Mouse (Mus musculus) liver, embryonic 13.5 days (tissue): Measurements from ENCODE around the gene Clec4g. TPM values are rescaled to one million over a fixed set of nuclear protein-coding genes. Genes with fewer than 3 reads are reported as not detected.
"Not testable (repeated sequence)": the region's sequence is repeated elsewhere in the genome, so short reads cannot be mapped to it uniquely, and the experiment has no call there.

ENCODE experiments used
- ATAC-seq: fragments of 200-750 bp; cut with Nextera tagmentation; 2 replicates; pipeline ENCODE4 v1.8.0; 2017; ENCODE audit warnings: low read depth, mild to moderate bottlenecking, moderate number of reproducible peaks, moderate library complexity
- DNase-seq: peaks from one replicate; pipeline ENCODE4 v3.0.0; 2022
- H3K27ac ChIP-seq: fragments of 300-500 bp; sonication (generic); 2 replicates; pipeline ENCODE4 v1.5.1; 2015; ENCODE audit warnings: moderate library complexity, mild to moderate bottlenecking, inconsistent platforms
- H3K27me3 ChIP-seq: fragments of 300-500 bp; sonication (generic); 2 replicates; pipeline ENCODE4 v1.6.1; 2015; ENCODE audit warnings: mild to moderate bottlenecking, inconsistent platforms
- H3K36me3 ChIP-seq: fragments of 300-500 bp; sonication (generic); 2 replicates; pipeline ENCODE4 v1.6.1; 2015; ENCODE audit warnings: mild to moderate bottlenecking, inconsistent platforms
- H3K4me1 ChIP-seq: fragments of 300-500 bp; sonication (generic); replicated peaks from 2 replicates; pipeline ENCODE4 v1.6.1; 2015; ENCODE audit warnings: inconsistent platforms
- H3K4me2 ChIP-seq: fragments of 300-500 bp; sonication (generic); 2 replicates; pipeline ENCODE4 v1.6.1; 2015; ENCODE audit warnings: inconsistent platforms, mild to moderate bottlenecking, moderate library complexity
- H3K4me3 ChIP-seq: fragments of 300-500 bp; sonication (generic); replicated peaks from 2 replicates; pipeline ENCODE4 v1.5.1; 2015; ENCODE audit warnings: mild to moderate bottlenecking, inconsistent platforms
- H3K9ac ChIP-seq: fragments of 300-500 bp; sonication (generic); 2 replicates; pipeline ENCODE4 v1.6.1; 2015; ENCODE audit warnings: mild to moderate bottlenecking, inconsistent platforms
- H3K9me3 ChIP-seq: fragments of 300-500 bp; sonication (generic); replicated peaks from 2 replicates; pipeline ENCODE4 v1.6.1; 2016; ENCODE audit warnings: inconsistent platforms
- WGBS: fragments of 180-500 bp; shearing (Covaris S2); methylation state at CpG from one replicate; pipeline ENCODE4 v1.1.7; 2015; ENCODE audit not compliant: insufficient replicate concordance; 5-methylcytosine and 5-hydroxymethylcytosine counted together
- polyA plus RNA-seq: library from polyadenylated mRNA; unstranded; fragments of >200 nt; fragmentation: Nextera tagmentation; extraction: Ambion mirVana; gene quantifications from 2 replicates; pipeline ENCODE4 v1.2.1, GENCODE M21; 2015

The Clec4g gene
- 2.4 and 3.2 TPM in 2 replicates for polyA plus RNA-seq

DNA sequence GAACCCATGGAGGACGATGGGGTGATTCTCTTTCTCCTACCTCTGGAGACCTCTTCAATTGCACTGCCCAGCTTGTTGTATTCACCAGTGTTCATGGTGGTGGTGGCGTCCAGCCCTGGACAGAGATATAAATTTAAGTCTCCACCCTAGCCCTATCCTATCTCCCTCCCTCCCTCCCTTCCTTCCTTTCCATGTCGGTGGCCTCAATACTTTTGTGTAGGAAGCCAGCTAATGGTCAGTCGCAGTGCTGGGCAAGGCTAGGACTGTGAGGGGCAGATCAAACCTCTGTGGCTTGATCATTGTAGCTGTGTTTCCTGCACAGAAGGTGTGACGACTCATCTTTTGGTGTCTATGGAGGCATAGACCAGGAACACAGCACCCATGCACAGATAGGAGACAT lies at the start of gene Clec4g:
Gene Clec4g (minus strand): TSS at position 101 of the 400 bp plus-strand sequence.
- Histone ChIP-seq H3K4me3 (no peak within 1 kb of the TSS), H3K9me3 (no peaks in the 10 kb centered on the region), H3K4me1 (peaks cover 30% of the 10 kb centered on the region), H3K9ac (no peak within 1 kb of the TSS), H3K27me3 (no peaks in the 10 kb centered on the region), H3K27ac (no peak within 1 kb of the TSS), H3K4me2 (no peak within 1 kb of the TSS), H3K36me3 (no peaks in the 10 kb centered on the region)
- DNase-seq (no peak), ATAC-seq (no peak)
- 31% methylated on average over 5 of the region's 5 CpGs for WGBS

DNA sequence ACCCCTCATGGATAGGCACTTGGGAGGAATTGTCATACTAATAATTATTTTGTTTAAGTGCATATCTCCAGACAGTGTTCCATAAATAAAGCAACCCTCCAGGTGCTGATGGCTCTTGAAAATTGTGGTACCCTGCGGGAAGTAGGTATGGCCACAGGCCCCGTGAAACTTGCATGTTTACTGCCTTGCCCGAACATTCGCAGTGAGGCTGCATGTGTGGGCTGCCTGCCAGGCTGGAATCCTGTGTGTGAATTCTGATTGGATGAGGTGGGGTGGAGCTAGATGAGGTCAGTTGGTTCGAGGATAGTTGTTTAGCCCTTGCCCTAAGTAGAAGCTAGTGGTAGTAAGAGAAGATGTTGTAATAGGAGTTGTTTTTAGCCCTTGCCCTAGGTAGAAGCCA lies 48.2 kb upstream of the Clec4g start:
- H3K9me3 ChIP-seq, ATAC-seq, H3K4me2 ChIP-seq, DNase-seq, H3K4me3 ChIP-seq, H3K9ac ChIP-seq, H3K27me3 ChIP-seq, H3K36me3 ChIP-seq, H3K4me1 ChIP-seq, H3K27ac ChIP-seq: not testable (repeated sequence)
- WGBS = 71% methylated on average over 5 of the region's 5 CpGs

DNA sequence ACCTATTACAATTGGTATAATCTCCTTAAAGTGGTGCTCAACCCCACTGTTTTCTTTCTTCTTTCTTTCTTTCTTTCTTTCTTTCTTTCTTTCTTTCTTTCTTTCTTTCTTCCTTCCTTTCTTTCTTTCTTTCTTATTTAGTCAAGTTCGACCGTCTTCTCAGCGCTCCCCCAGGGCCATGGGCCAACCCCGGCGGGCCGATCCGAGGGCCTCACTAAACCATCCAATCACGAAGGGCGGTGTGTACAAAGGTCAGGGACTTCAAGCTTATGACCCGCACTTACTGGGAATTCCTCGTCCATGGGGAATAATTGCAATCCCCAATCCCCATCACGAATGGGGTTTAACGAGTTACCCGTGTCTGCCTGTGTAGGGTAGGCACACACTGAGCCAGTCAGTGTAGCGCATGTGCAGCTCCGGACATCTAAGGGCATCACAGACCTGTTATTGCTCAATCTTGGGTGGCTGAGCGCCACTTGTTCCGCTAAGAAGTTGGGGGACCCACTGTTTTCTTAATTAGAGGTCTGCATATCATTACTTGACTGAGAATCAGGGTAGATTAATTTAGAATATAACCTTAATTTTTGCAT lies 33.9 kb upstream of the Clec4g start:
- no peak overlapping the region for H3K9ac ChIP-seq
- no peak overlapping the region for H3K4me2 ChIP-seq
- no peak overlapping the region for H3K4me3 ChIP-seq
- H3K9me3 ChIP-seq = 0 out of 2 replicates have a peak, but pooled peaks cover 3% of the 10 kb centered on the region
- H3K27me3 ChIP-seq = no peaks in the 10 kb centered on the region
- DNase-seq (peak; percentile 22), ATAC-seq (peak; percentile 100)
- WGBS = 55% methylated on average over 18 of the region's 18 CpGs
- no peaks in the 10 kb centered on the region for H3K4me1 ChIP-seq
- no peaks in the 10 kb centered on the region for H3K36me3 ChIP-seq
- no peak overlapping the region for H3K27ac ChIP-seq

DNA sequence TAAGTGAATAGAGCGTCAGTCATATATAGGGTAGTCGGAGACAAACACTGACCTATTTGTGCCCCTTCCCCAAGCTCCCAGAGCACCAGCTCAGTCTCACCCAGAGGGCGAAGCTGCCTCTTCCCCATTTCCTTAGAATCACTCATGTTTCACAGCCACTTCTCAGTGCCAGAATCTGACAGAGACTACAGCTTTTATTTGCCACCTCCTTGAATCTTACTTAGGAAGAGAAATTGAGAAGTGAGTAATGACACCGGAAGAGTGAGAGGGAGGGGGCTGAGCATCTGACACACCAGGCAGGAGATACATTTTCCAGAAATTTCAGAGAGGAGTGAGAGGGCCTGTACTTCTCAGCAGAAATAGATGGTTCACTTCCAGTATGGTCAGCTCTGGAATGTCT lies 28.3 kb upstream of the Clec4g start, which contains the start of gene Cd209a:
Gene Cd209a (minus strand): TSS at position 224 of the 400 bp plus-strand sequence.
- Histone ChIP-seq H3K27me3 (no peaks in the 10 kb centered on the region), H3K4me1 (no peaks in the 10 kb centered on the region), H3K4me3 (no peak within 1 kb of the TSS), H3K4me2 (no peak within 1 kb of the TSS), H3K36me3 (no peaks in the 10 kb centered on the region), H3K9ac (no peak within 1 kb of the TSS), H3K9me3 (no peaks in the 10 kb centered on the region), H3K27ac (no peak within 1 kb of the TSS)
- no peak for ATAC-seq
- 57% methylated on average over 4 of the region's 4 CpGs for WGBS
- DNase-seq = no peak

DNA sequence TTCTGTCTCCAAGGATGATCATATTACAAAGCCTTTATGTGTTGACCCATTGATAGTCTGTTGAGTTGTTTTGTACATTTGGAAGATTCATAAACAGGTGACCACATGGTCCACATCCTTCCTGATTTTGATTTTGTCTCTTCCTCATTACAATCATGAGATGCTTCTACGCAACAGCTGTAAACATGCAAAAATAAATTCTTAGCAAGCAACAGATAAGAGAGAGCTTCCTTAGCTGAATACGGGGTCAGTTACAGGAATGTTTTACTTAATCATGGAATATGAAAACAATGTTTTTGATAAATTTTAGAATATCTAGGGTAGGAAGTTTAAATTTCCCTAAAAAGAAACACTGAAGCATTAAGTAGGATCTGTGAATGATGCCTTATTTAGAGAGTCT lies 16.5 kb upstream of the Clec4g start:
- H3K9me3 ChIP-seq = no peaks in the 10 kb centered on the region
- H3K4me2 ChIP-seq = no peak overlapping the region
- H3K9ac ChIP-seq = no peak overlapping the region
- DNase-seq = no peak
- H3K36me3 ChIP-seq = no peaks in the 10 kb centered on the region
- H3K27ac ChIP-seq = no peak overlapping the region
- WGBS = 59% methylated on average over 2 of the region's 2 CpGs
- no peaks in the 10 kb centered on the region for H3K27me3 ChIP-seq
- H3K4me3 ChIP-seq = no peak overlapping the region
- H3K4me1 ChIP-seq = peaks cover 31% of the 10 kb centered on the region
- ATAC-seq = no peak

DNA sequence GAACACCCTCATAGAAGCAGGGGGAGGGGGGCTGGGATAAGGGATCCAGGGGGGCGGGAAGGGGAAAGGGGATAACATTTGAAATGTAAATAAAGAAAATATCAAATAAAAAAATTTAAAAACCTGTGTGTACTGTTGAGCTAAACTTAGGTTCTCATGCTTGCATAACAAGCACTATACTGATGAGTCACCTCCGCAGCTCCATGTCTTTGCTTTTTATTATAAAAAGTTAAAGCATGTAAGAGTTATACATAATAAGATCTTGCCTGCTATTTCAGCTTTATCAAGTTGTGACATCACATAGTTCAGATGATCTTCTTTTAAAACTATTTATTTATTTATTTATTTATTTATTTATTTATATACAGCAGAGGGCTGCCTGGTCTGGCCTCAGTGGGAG lies 15.1 kb upstream of the Clec4g start:
- no peak overlapping the region for H3K4me3 ChIP-seq
- ATAC-seq (no peak), DNase-seq (no peak)
- H3K4me1 ChIP-seq = peaks cover 31% of the 10 kb centered on the region
- H3K36me3 ChIP-seq = no peaks in the 10 kb centered on the region
- H3K9me3 ChIP-seq = no peaks in the 10 kb centered on the region
- H3K27me3 ChIP-seq = no peaks in the 10 kb centered on the region
- no peak overlapping the region for H3K27ac ChIP-seq
- WGBS = 89% methylated on average over 2 of the region's 2 CpGs
- no peak overlapping the region for H3K9ac ChIP-seq
- no peak overlapping the region for H3K4me2 ChIP-seq

DNA sequence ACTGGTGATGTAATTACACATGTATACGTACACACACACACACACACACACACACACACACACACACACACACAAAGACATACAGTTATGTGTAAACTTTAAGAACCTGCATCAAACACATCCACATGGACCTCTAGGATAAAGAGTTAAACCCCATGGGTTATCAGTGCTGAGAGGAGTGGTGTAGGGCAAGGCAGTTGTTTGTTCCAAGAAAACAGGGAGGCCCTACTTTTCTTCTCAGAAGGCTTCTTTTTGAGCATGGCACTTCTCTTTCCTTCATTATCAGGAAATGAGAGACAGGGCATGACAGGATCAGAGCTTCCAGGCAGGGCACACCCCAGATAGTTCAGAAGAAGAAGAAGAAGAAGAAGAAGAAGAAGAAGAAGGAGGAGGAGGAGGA lies 13.6 kb upstream of the Clec4g start:
- H3K27ac ChIP-seq = peak overlapping the region; percentile 74
- no peak overlapping the region for H3K4me3 ChIP-seq
- no peaks in the 10 kb centered on the region for H3K36me3 ChIP-seq
- peak; percentile 22 for DNase-seq
- H3K9ac ChIP-seq = no peak overlapping the region
- H3K27me3 ChIP-seq = no peaks in the 10 kb centered on the region
- peak overlapping the region; percentile 14; the same call in 1 of the 2 replicates for H3K4me2 ChIP-seq
- no peaks in the 10 kb centered on the region for H3K9me3 ChIP-seq
- H3K4me1 ChIP-seq = peaks cover 33% of the 10 kb centered on the region
- ATAC-seq = peak; percentile 95
- WGBS = 7% methylated on average over 1 of the region's 1 CpGs

DNA sequence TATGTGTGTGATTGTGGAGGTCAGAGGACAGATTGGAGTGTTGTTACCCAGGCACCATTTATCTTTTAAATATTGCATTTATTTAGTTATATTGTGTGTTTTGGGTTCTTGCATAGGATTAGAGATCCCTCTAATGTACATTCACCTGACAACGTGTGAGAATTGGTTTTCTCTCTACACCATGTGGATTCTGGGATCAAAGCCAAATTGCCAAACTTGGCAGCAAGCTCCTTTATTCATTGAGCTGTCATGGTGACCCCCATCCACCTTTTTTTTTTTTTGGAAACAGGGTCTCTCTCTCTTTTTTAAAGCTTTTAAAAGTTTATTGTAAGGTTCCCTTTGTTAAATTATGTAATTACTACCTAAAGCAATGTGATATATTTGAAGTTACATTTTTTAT lies 590 bp upstream of the Clec4g start:
- WGBS = 57% methylated on average over 1 of the region's 1 CpGs
- H3K4me3 ChIP-seq = no peak overlapping the region

DNA sequence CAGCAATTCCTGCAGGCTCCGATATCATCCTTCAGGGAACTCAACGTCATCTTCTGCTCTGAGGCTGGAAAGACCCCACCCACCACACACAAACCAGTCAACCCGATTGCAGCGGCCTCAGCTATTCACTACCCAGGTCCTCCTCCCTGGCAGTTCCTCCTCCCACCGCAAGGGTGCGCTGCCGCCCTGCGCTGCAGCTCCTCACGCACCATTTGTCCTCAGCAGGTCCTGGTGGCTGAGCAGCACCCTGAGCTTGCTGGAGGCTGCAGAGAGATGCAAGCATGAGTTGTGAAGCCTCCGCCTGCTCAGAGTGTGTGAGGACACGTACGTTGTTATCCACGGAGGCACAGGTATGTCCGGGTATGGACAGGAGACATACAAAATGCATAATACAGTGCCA lies 1.9 kb downstream of the Clec4g start:
- Histone ChIP-seq H3K4me1 (peaks cover 21% of the 10 kb centered on the region), H3K4me2 (no peak overlapping the region), H3K27me3 (no peaks in the 10 kb centered on the region), H3K27ac (no peak overlapping the region), H3K36me3 (no peaks in the 10 kb centered on the region), H3K9ac (no peak overlapping the region), H3K9me3 (no peaks in the 10 kb centered on the region), H3K4me3 (no peak overlapping the region)
- peak; percentile 66 for ATAC-seq
- 10% methylated on average over 14 of the region's 14 CpGs for WGBS
- DNase-seq = peak; percentile 59

More for the DNA sequence above, 590 bp upstream of the Clec4g start:
- DNase-seq = no peak
- H3K36me3 ChIP-seq = no peaks in the 10 kb centered on the region
- H3K4me1 ChIP-seq = peaks cover 30% of the 10 kb centered on the region
- no peak overlapping the region for H3K9ac ChIP-seq
- H3K9me3 ChIP-seq = no peaks in the 10 kb centered on the region
- H3K27ac ChIP-seq = no peak overlapping the region
- no peaks in the 10 kb centered on the region for H3K27me3 ChIP-seq
- ATAC-seq = no peak
- no peak overlapping the region for H3K4me2 ChIP-seq

DNA sequence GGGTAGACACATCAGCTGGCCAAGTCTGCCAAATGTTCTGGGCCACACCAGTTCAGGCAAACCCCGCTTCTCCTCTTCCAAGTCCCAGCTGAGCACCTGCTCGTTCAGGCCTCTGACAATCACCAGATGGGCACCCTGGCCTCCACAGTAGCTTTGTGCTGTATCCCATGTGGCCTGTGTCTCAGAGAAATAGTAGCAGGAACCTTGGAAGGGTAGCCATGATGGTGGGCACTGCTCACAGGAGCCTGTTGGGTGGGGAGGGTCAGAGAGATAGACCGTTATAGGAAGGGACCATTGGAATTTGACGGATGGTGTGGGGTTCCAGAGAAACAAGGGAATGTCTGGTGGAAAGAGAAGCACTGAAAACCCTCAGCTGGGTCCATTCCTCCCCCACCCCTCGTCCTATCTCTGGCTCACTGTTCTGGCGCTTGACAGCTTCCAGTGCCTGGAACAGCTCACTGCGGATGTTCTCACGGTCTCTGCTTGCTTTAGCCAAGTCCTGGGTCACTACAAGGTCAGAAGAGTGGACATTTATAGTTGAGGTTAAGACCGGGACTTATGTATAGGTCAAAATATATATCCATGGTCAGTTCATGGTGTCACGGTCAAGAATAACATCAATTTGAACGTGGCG lies 3.0 kb downstream of the Clec4g start:
- ATAC-seq (no peak), DNase-seq (no peak)
- Histone ChIP-seq H3K27ac (no peak overlapping the region), H3K4me2 (no peak overlapping the region), H3K9me3 (no peaks in the 10 kb centered on the region), H3K4me1 (peaks cover 11% of the 10 kb centered on the region; the same call in 1 of the 2 replicates), H3K36me3 (no peaks in the 10 kb centered on the region), H3K4me3 (no peak overlapping the region), H3K9ac (no peak overlapping the region), H3K27me3 (no peaks in the 10 kb centered on the region)
- WGBS = 69% methylated on average over 12 of the region's 12 CpGs

DNA sequence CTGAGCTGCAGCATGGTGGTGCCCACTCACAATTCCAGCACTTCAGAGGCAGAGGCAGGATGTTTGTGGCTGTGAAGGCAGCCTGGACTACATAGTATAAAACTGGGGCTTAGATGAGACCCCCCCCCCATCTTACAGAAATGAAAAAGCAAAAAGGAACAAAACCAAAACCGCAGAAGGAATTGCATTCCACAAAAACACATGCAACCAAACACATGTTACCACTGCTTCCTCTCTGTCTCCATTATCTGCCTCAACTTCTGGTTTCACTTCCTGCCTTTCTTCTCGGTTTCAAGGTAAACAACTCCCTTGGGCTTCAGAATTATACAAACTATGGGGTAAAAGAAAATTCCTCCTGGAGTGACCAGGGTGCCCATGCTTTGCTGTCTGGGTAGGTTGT lies 8.8 kb downstream of the Clec4g start:
- WGBS = 6% methylated on average over 2 of the region's 2 CpGs
- no peaks in the 10 kb centered on the region for H3K36me3 ChIP-seq
- ATAC-seq (peak; percentile 34; the same call in 1 of the 2 replicates), DNase-seq (no peak)
- H3K9me3 ChIP-seq = no peaks in the 10 kb centered on the region
- peaks cover 20% of the 10 kb centered on the region; the same call in 1 of the 2 replicates for H3K4me1 ChIP-seq
- H3K4me3 ChIP-seq = no peak overlapping the region
- H3K9ac ChIP-seq = no peak overlapping the region
- H3K27ac ChIP-seq = 0 out of 2 replicates have a peak overlapping the region, but pooled peaks have one; percentile 4
- no peaks in the 10 kb centered on the region for H3K27me3 ChIP-seq
- H3K4me2 ChIP-seq = no peak overlapping the region

DNA sequence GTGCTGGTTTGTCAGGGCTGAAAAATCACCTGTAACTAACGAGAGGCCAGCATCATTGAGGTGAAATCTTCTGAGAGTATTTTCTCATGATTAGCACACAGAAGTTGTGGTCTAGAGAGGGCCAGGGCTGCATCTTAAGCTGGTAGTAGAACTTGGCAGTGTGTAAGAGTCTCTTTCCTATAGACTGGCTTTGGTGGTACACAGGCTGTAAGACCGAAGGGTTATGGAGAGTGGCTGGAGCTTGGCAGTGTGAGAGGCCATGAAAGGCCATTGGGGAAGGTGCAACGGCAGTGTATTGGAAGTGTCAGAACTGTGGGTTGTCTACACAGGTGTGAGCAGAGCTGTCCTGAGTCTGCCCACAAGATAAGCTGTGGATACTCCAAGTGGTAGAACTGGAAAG lies 10.1 kb downstream of the Clec4g start:
- DNase-seq (no peak), ATAC-seq (no peak; the same call in 1 of the 2 replicates)
- no peaks in the 10 kb centered on the region for H3K27me3 ChIP-seq
- H3K4me1 ChIP-seq = peaks cover 20% of the 10 kb centered on the region; the same call in 1 of the 2 replicates
- no peak overlapping the region for H3K9ac ChIP-seq
- WGBS = 50% methylated on average over 3 of the region's 3 CpGs
- no peaks in the 10 kb centered on the region for H3K9me3 ChIP-seq
- H3K4me3 ChIP-seq = no peak overlapping the region
- H3K36me3 ChIP-seq = no peaks in the 10 kb centered on the region
- no peak overlapping the region for H3K4me2 ChIP-seq
- H3K27ac ChIP-seq = no peak overlapping the region
